Mouse (Mus musculus): ENCODE data around the gene Slc6a13. TPM values are rescaled to one million over a fixed set of nuclear protein-coding genes. Genes with fewer than 3 reads are reported as not detected.

Gene Slc6a13
- polyA plus RNA-seq, 3 experiments from 2014 or later = 0.50 to 1.8 (median 0.55) TPM

DNA sequence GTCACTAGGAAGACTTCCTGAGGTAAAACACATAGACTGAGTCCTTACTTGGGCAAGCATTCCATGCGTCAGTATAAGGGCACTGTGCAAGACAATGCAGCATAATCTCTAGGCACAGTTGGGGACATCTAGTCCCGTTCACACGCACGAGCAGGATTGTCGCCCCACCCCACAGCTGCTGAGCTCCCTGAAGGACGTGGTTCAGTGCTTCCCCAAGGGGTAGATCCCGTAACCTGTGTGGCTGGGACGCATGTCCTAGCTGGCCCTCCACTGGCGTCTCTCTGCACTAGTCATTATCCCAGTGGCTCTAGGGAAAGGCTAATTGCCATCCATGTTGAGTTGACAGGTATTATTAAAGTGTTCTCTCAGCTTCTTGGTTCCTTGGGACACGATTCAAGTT is 82.0 kb downstream of the Slc6a13 start:
- no peak for ATAC-seq

GRCm38 (mm10) chr6:121385397-121385796 is 85.4 kb downstream of the Slc6a13 start:
- no peak for ATAC-seq

Other genes with a start within 250 kb of the Slc6a13 start
- 10 to 100 TPM in 1 of 3 experiments, 1 to 10 TPM in 2; 2.8 to 13.9 (median 8.0) TPM for gene Mical3, start 169.2 kb upstream of the Slc6a13 start, polyA plus RNA-seq (2017; shearing (Covaris generic))
- gene Pex26, start 116.6 kb upstream of the Slc6a13 start, polyA plus RNA-seq (2017; shearing (Covaris generic)) = 1 to 10 TPM; 2.2 to 2.5 (median 2.4) TPM
- under 1 TPM; 0.21 to 0.40 (median 0.32) TPM for gene Tuba8, start 89.5 kb upstream of the Slc6a13 start, polyA plus RNA-seq (2017; shearing (Covaris generic))
- 10 to 100 TPM; 33.2 to 83.1 (median 69.4) TPM for gene Usp18, start 54.3 kb upstream of the Slc6a13 start, polyA plus RNA-seq (2017; shearing (Covaris generic))
- not detected for gene Slc6a12, start 42.8 kb downstream of the Slc6a13 start, polyA plus RNA-seq (2017; shearing (Covaris generic))
- not detected for gene Iqsec3, start 173.5 kb downstream of the Slc6a13 start, polyA plus RNA-seq (2017; shearing (Covaris generic))

Measured in inflammation-experienced regulatory T-cells, adult 6 months (primary cell).